Comparison of ENCODE assay signal across 8 mouse cellular contexts in the genomic region with DNA sequence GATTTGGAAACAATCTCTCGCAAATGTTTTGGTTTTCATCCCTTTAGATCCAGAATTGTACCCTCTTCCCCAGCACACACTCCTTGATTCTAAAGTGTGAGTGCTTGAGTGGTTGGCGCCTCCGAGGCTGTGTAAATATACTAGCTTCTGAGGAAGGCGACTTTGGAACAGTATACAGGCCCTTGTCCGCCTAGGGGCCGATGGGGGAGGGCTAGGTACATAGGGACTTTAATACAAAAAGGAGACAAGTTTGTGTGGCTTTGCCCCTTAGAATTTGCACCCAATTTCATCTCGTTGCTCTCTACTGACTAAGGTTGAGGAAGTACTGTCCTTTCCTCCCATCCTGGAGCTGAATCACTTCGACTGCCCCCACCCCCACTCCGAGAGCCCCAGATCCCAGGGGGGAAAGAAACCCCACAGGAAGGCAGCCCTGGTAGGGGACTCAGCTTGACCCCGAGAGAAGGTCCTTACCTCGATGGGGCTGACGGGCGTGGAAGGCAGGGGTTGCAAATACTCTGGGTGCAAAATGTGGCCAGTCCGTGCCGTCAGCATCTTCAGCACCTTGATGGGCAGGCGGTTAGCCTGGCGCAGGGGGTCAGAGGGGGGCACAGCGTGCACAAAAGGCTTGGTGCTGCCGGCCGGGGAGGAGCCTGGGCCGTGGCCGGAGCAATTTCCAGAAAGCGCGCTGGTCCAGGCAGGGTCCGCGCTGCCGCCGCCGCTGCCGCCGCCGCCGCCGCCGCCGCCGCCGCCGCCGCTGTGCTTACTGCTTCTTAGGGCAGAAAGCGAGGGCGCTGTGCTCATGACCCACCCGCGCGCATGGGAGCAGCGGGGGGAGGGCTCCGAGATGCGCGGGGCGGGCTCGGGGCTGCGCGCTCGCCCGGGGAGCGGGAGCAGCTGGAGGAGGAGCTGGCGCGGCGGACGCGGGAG. TPM values are rescaled to one million over a fixed set of nuclear protein-coding genes. Genes with fewer than 3 reads are reported as not detected.
DNase-seq lines count a peak whose midpoint lies in the region; ATAC-seq and TF ChIP-seq lines count a peak whose summit lies in the region.

No protein-coding gene starts in this region.

- peak; percentile 16; the same call in 1 of the 2 replicates for ATAC-seq in forebrain, embryonic 13.5 days
- peak; percentile 15 for ATAC-seq in intestine, embryonic 16.5 days
- peak; percentile 10 for ATAC-seq in liver, postnatal 0 days

- H3K27ac ChIP-seq in forebrain, embryonic 13.5 days: peak overlapping the region; percentile 93
- H3K27ac ChIP-seq in intestine, embryonic 16.5 days (ENCODE audit: low read length): peak overlapping the region; percentile 99
- H3K27ac ChIP-seq in liver, postnatal 0 days (ENCODE audit: low read depth): peak overlapping the region; percentile 49

- DNase-seq in gastrocnemius, postnatal 14 days: peak; percentile 71
- DNase-seq in gastrocnemius, adult 8-10 months (ENCODE audit: low spot score in 2 of 2): no peak
- DNase-seq in T-cell, adult 2 months (ENCODE audit: low spot score): peak; percentile 14
- DNase-seq in liver, postnatal 0 days: peak; percentile 36
- peak; percentile 29 for DNase-seq in ovary, postnatal 10 days (ENCODE audit: low spot score)
- no peak for DNase-seq in spleen, postnatal 36 days (ENCODE audit: low spot score in 2 of 2)

- H3K9me3 ChIP-seq in forebrain, embryonic 13.5 days (replicated peaks): no peaks in the 10 kb centered on the region
- no peaks in the 10 kb centered on the region for H3K9me3 ChIP-seq in intestine, embryonic 16.5 days (ENCODE audit: control insufficient read depth, low read length)
- no peaks in the 10 kb centered on the region for H3K9me3 ChIP-seq in liver, postnatal 0 days (ENCODE audit: low read length)

- H3K4me2 ChIP-seq in forebrain, embryonic 13.5 days: peak overlapping the region; percentile 92
- H3K4me2 ChIP-seq in intestine, embryonic 16.5 days (ENCODE audit: low read depth, low read length): peak overlapping the region; percentile 94
- H3K4me2 ChIP-seq in liver, postnatal 0 days (ENCODE audit: low read depth, low read length): peak overlapping the region; percentile 64

- peak overlapping the region; percentile 86 for H3K9ac ChIP-seq in forebrain, embryonic 13.5 days
- peak overlapping the region; percentile 97 for H3K9ac ChIP-seq in intestine, embryonic 16.5 days (ENCODE audit: low read depth, low read length)
- peak overlapping the region; percentile 40 for H3K9ac ChIP-seq in liver, postnatal 0 days (replicated peaks)

- peaks cover 79% of the 10 kb centered on the region for H3K27me3 ChIP-seq in forebrain, embryonic 13.5 days
- no peaks in the 10 kb centered on the region for H3K27me3 ChIP-seq in intestine, embryonic 16.5 days (replicated peaks; ENCODE audit: control insufficient read depth, insufficient read depth, low read length)
- H3K27me3 ChIP-seq in liver, postnatal 0 days (ENCODE audit: insufficient read depth, low read length): peaks cover 95% of the 10 kb centered on the region

- no peak for TF ChIP-seq EP300 in liver, postnatal 0 days (IDR thresholded peaks at IDR 0.05; ENCODE audit: low read depth)

- no peaks in the 10 kb centered on the region for H3K36me3 ChIP-seq in forebrain, embryonic 13.5 days (ENCODE audit: poor library complexity, severe bottlenecking)
- H3K36me3 ChIP-seq in intestine, embryonic 16.5 days (ENCODE audit: control insufficient read depth, insufficient read depth, low read length): no peaks in the 10 kb centered on the region; the same call in 1 of the 2 replicates
- H3K36me3 ChIP-seq in liver, postnatal 0 days (replicated peaks; ENCODE audit: insufficient read depth, low read length): no peaks in the 10 kb centered on the region

- H3K4me1 ChIP-seq in forebrain, embryonic 13.5 days: peaks cover 76% of the 10 kb centered on the region
- peaks cover 17% of the 10 kb centered on the region for H3K4me1 ChIP-seq in intestine, embryonic 16.5 days (ENCODE audit: control insufficient read depth, insufficient read depth, low read length)
- peaks cover 26% of the 10 kb centered on the region for H3K4me1 ChIP-seq in liver, postnatal 0 days (ENCODE audit: insufficient read depth)

- under 1% methylated on average over 35 of the region's 61 CpGs for WGBS in forebrain, embryonic 13.5 days
- WGBS in intestine, embryonic 16.5 days: under 1% methylated on average over 56 of the region's 61 CpGs
- 1% methylated on average over 40 of the region's 61 CpGs for WGBS in liver, postnatal 0 days (ENCODE audit: insufficient replicate concordance)

- intact Hi-C loops in gastrocnemius, postnatal 14 days (cut with DNase I; ENCODE audit: low total_unique reads): loop anchor here (10.0 kb wide), 2 partner anchors 818 to 1058 kb away; no protein-coding TSS in a partner anchor

- H3K4me3 ChIP-seq in forebrain, embryonic 13.5 days: peak overlapping the region; percentile 65
- peak overlapping the region; percentile 89 for H3K4me3 ChIP-seq in intestine, embryonic 16.5 days (ENCODE audit: low read length)
- H3K4me3 ChIP-seq in liver, postnatal 0 days (ENCODE audit: low read depth, low read length): peak overlapping the region; percentile 55

- TF ChIP-seq CTCF in liver, postnatal 0 days (IDR thresholded peaks at IDR 0.05; ENCODE audit: low read depth): no peak

RNA-seq across cellular contexts. Expression of a gene that starts 2.4 kb away (rescaled TPM):
- 1 to 10 TPM; 7.2 to 9.7 TPM for total RNA-seq in gastrocnemius, postnatal 14 days (2021)
- 10 to 100 TPM in 2 of 4 experiments, 1 to 10 TPM in 2; 5.8 to 17.2 (median 10.4) TPM for total RNA-seq in gastrocnemius, adult 8-10 months (2022)
- 6.1 and 7.7 TPM in 2 replicates for polyA plus RNA-seq in forebrain, embryonic 13.5 days (2015; fragmentation: Nextera tagmentation; extraction: Ambion mirVana)
- 5.1 and 7.2 TPM in 2 replicates for polyA plus RNA-seq in intestine, embryonic 16.5 days (2015; fragmentation: Nextera tagmentation; extraction: Ambion mirVana)
- 0.99 and 1.1 TPM in 2 replicates for polyA plus RNA-seq in liver, postnatal 0 days (2015; fragmentation: Nextera tagmentation; extraction: Ambion mirVana)

RNA-seq across cellular contexts. Expression of a gene that starts 32.5 kb away (rescaled TPM):
- total RNA-seq in gastrocnemius, postnatal 14 days (2021): 1 to 10 TPM; 1.6 to 1.7 TPM
- total RNA-seq in gastrocnemius, adult 8-10 months (2022): 1 to 10 TPM; 2.2 to 3.2 (median 2.6) TPM
- not detected in 2 replicates for polyA plus RNA-seq in forebrain, embryonic 13.5 days (2015; fragmentation: Nextera tagmentation; extraction: Ambion mirVana)
- polyA plus RNA-seq in intestine, embryonic 16.5 days (2015; fragmentation: Nextera tagmentation; extraction: Ambion mirVana): 0.53 and 0.81 TPM in 2 replicates
- 0.15 and 0.28 TPM in 2 replicates for polyA plus RNA-seq in liver, postnatal 0 days (2015; fragmentation: Nextera tagmentation; extraction: Ambion mirVana)

Comparison
In these comparisons a context has a peak if more than half of its experiments do, and no peak if none do; other contexts are left out.
1. DNase-seq: peak in gastrocnemius, postnatal 14 days (single experiment), T-cell, adult 2 months (single experiment), liver, postnatal 0 days (single experiment) and ovary, postnatal 10 days (single experiment); none in gastrocnemius, adult 8-10 months (0 of 2) and spleen, postnatal 36 days (0 of 2).
2. H3K27ac ChIP-seq: peak in every context shown above with its lines; median percentile 99 in intestine, embryonic 16.5 days; 93 in forebrain, embryonic 13.5 days; 49 in liver, postnatal 0 days.
3. H3K9ac ChIP-seq: peak in every context shown above with its lines; median percentile 97 in intestine, embryonic 16.5 days; 86 in forebrain, embryonic 13.5 days; 40 in liver, postnatal 0 days.
4. Peak in every context shown above with its lines, with median percentiles within 50 percentile points of each other: ATAC-seq, H3K4me2 ChIP-seq and H3K4me3 ChIP-seq.